Mouse (Mus musculus) liver, postnatal 0 days (tissue): ENCODE data around the gene Arhgap23.

Experiments
- CTCF ChIP-seq: sonication (generic); IDR thresholded peaks from 2 replicates; pipeline ENCODE4 v1.5.1; 2016; ENCODE audit warnings: antibody characterized with exemption, low read depth
- EP300 ChIP-seq: IDR thresholded peaks from 2 replicates; pipeline ENCODE4 v1.6.1; 2016; ENCODE audit warnings: antibody characterized with exemption, low read depth, mild to moderate bottlenecking

DNA sequence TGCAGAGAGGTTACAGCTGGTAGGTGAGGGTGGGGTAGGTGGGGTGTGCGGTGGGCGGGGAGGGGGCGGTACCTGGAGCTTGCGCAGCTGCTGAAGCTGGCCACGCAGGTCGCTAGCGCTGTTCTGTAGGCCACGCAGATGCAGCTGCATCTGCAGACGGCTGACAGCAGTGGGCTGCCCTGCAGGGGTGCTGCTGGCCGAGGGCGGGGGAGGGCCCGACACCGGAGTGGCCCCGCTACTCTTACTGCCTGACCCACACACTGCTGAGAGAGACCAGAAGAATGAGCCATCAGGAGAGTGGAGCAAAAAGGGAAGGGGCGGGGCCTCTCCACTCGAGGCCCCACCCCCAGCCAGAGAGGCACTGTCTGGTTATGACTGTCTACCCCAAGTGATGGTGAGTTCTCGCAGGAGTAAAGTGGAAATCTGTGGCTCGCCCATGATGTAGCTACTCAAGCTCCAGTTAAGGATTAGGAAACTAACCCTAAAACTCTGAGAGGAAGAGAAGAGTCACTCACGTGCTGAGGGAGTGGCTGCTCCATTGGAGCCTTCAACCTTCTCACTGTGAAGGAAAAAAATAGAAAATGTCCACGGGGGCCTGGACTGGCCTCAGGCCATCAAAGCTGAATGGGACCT lies 117.7 kb downstream of the Arhgap23 start:
- TF ChIP-seq CTCF (no peak), EP300 (no peak)
